Mouse (Mus musculus): ENCODE measurements at regions not wholly inside any gene's neighbourhood (a gene's known extent, or its start where the extent isn't known, plus 50 kb on each side); places are given as distances from the start of the nearest gene placed in this dataset.
"Not testable (repeated sequence)": the region's sequence is repeated elsewhere in the genome, so short reads cannot be mapped to it uniquely, and the experiment has no call there.

- WGBS: 71% methylated on average over 7 of the region's 7 CpGs
- TF ChIP-seq CTCF (IDR thresholded peaks at IDR 0.05; ENCODE audit: low read depth): no peak
- no peak for ATAC-seq (ENCODE audit: insufficient read depth)
- H3K9ac ChIP-seq: no peak overlapping the region
- H3K27me3 ChIP-seq (ENCODE audit: insufficient read depth, low read length): no peaks in the 10 kb centered on the region
- no peaks in the 10 kb centered on the region for H3K36me3 ChIP-seq (ENCODE audit: insufficient read depth)
- no peak overlapping the region for H3K4me2 ChIP-seq
- no peaks in the 10 kb centered on the region for H3K9me3 ChIP-seq (ENCODE audit: low read depth, low read length)
- no peak overlapping the region for H3K27ac ChIP-seq (ENCODE audit: low read depth)
- peaks cover 13% of the 10 kb centered on the region for H3K4me1 ChIP-seq (ENCODE audit: insufficient read depth)
- H3K4me3 ChIP-seq (ENCODE audit: low read depth, low read length): no peak overlapping the region
- no peak for DNase-seq
These were observed 262.7 kb downstream of the Prex1 start for GRCm38 (mm10) chr2:166450964-166451363.

DNA sequence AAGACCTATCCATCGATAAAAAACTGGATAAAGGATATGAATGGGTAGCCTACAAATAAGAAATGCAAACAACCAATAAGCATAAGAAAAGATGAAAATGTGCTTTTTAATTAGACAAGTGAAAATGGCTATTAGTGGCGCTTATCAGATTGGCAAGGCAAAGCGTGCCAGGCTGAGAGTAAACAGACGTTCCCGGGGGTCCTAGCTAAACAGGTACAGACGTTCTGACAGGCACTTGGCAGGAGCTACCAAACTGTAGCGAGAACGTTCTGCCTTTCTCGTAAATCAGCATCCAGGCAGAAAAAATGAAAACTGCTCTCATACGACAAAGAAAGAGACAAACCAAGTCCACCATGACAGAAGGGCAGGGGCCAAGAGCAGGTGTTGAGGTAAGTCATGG is 263.3 kb downstream of the Prex1 start:
- no peak for DNase-seq
- no peak overlapping the region for H3K9ac ChIP-seq

GRCm38 (mm10) chr2:166448724-166449123 is 264.9 kb downstream of the Prex1 start:
- Histone ChIP-seq H3K4me3 (ENCODE audit: low read depth, low read length) (no peak overlapping the region), H3K36me3 (ENCODE audit: insufficient read depth) (no peaks in the 10 kb centered on the region), H3K4me1 (ENCODE audit: insufficient read depth) (peaks cover 13% of the 10 kb centered on the region), H3K27ac (ENCODE audit: low read depth) (no peak overlapping the region), H3K4me2 (no peak overlapping the region), H3K27me3 (ENCODE audit: insufficient read depth, low read length) (no peaks in the 10 kb centered on the region), H3K9me3 (ENCODE audit: low read depth, low read length) (no peaks in the 10 kb centered on the region), H3K9ac (no peak overlapping the region)
- DNase-seq: no peak
- WGBS: 38% methylated on average over 13 of the region's 13 CpGs
- no peak for ATAC-seq (ENCODE audit: insufficient read depth)
- TF ChIP-seq CTCF (IDR thresholded peaks at IDR 0.05; ENCODE audit: low read depth): no peak

More for the DNA sequence above, 263.3 kb downstream of the Prex1 start:
- Histone ChIP-seq H3K27me3 (ENCODE audit: insufficient read depth, low read length) (no peaks in the 10 kb centered on the region), H3K4me2 (no peak overlapping the region), H3K27ac (ENCODE audit: low read depth) (no peak overlapping the region), H3K36me3 (ENCODE audit: insufficient read depth) (no peaks in the 10 kb centered on the region), H3K9me3 (ENCODE audit: low read depth, low read length) (no peaks in the 10 kb centered on the region), H3K4me3 (ENCODE audit: low read depth, low read length) (no peak overlapping the region), H3K4me1 (ENCODE audit: insufficient read depth) (peaks cover 13% of the 10 kb centered on the region)
- ATAC-seq (ENCODE audit: insufficient read depth): no peak
- WGBS: 54% methylated on average over 10 of the region's 10 CpGs
- TF ChIP-seq CTCF (IDR thresholded peaks at IDR 0.05; ENCODE audit: low read depth): no peak

- ATAC-seq (ENCODE audit: insufficient read depth) (peak; percentile 39; the same call in 1 of the 2 replicates), DNase-seq (peak; percentile 84)
- peak overlapping the region; percentile 18; the same call in 1 of the 2 replicates for H3K27ac ChIP-seq (ENCODE audit: low read depth)
- H3K27me3 ChIP-seq (ENCODE audit: insufficient read depth, low read length): no peaks in the 10 kb centered on the region
- H3K36me3 ChIP-seq (ENCODE audit: insufficient read depth): no peaks in the 10 kb centered on the region
- no peaks in the 10 kb centered on the region for H3K9me3 ChIP-seq (ENCODE audit: low read depth, low read length)
- peaks cover 13% of the 10 kb centered on the region for H3K4me1 ChIP-seq (ENCODE audit: insufficient read depth)
- no peak overlapping the region for H3K4me2 ChIP-seq
- H3K4me3 ChIP-seq (ENCODE audit: low read depth, low read length): no peak overlapping the region
- no peak for TF ChIP-seq CTCF (IDR thresholded peaks at IDR 0.05; ENCODE audit: low read depth)
- 39% methylated on average over 11 of the region's 11 CpGs for WGBS
- H3K9ac ChIP-seq: no peak overlapping the region
These were observed 265.5 kb downstream of the Prex1 start for GRCm38 (mm10) chr2:166448161-166448560.

- Histone ChIP-seq H3K4me2 (no peak overlapping the region), H3K4me3 (ENCODE audit: low read depth, low read length) (no peak overlapping the region), H3K27me3 (ENCODE audit: insufficient read depth, low read length) (no peaks in the 10 kb centered on the region), H3K36me3 (ENCODE audit: insufficient read depth) (no peaks in the 10 kb centered on the region), H3K4me1 (ENCODE audit: insufficient read depth) (peaks cover 13% of the 10 kb centered on the region), H3K9ac (no peak overlapping the region), H3K27ac (ENCODE audit: low read depth) (no peak overlapping the region; the same call in 1 of the 2 replicates), H3K9me3 (ENCODE audit: low read depth, low read length) (no peaks in the 10 kb centered on the region)
- ATAC-seq (ENCODE audit: insufficient read depth): no peak
- 71% methylated on average over 3 of the region's 3 CpGs for WGBS
- no peak for DNase-seq
- TF ChIP-seq CTCF (IDR thresholded peaks at IDR 0.05; ENCODE audit: low read depth): no peak
These were observed 267.1 kb downstream of the Prex1 start for GRCm38 (mm10) chr2:166446536-166446935.

DNA sequence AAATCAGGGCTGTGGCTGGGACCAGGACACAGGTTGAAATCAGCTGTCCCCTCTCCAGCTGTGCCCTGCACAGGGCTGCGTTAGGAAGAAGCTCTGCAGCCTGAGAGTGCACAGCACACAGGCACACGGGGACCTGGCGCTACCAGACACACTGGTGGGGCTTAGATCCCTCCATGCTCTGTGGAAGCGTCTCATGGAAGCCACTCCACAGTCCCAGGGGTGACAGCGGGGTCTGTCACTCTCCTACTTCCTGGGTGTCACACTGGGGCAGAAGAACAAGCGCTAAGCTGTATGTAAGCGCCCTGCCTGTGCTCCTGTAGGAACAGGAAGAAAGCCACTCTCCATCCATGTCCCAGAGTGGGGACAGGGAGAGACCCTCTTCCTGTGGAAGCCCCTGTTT is 267.8 kb downstream of the Prex1 start:
- DNase-seq; H3K4me3 ChIP-seq (ENCODE audit: low read depth, low read length); H3K4me2 ChIP-seq; H3K27me3 ChIP-seq (ENCODE audit: insufficient read depth, low read length); H3K36me3 ChIP-seq (ENCODE audit: insufficient read depth); H3K27ac ChIP-seq (ENCODE audit: low read depth); H3K9me3 ChIP-seq (ENCODE audit: low read depth, low read length); H3K9ac ChIP-seq: not testable (repeated sequence)
- WGBS: 54% methylated on average over 7 of the region's 7 CpGs
- H3K4me1 ChIP-seq (ENCODE audit: insufficient read depth): peaks cover 13% of the 10 kb centered on the region
- ATAC-seq (ENCODE audit: insufficient read depth): peak; percentile 22; the same call in 1 of the 2 replicates

DNA sequence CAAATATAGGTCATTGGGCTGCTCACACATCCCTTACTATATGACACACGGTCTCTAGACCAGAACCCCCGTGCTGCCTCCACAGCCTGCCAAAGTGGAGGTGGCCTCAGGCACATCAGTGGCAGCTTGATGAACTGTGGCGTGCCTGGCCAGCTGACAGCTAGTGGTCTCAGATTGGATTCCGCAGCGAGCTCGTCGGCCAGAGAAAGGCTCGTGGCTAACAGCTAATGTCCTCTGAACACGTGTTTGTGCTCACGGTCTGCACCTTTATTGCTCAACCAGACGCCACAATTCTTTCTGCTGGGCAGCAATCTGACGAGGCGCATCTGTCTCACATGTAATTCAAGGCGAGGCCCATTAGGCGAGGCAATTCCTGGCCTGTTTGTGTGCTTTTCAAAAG is 270.6 kb downstream of the Prex1 start:
- H3K4me2 ChIP-seq: no peak overlapping the region
- TF ChIP-seq CTCF (IDR thresholded peaks at IDR 0.05; ENCODE audit: low read depth): no peak
- no peak overlapping the region for H3K27ac ChIP-seq (ENCODE audit: low read depth)
- 23% methylated on average over 15 of the region's 15 CpGs for WGBS
- peak; percentile 62 for ATAC-seq (ENCODE audit: insufficient read depth)
- no peaks in the 10 kb centered on the region for H3K36me3 ChIP-seq (ENCODE audit: insufficient read depth)
- H3K9ac ChIP-seq: no peak overlapping the region
- H3K4me1 ChIP-seq (ENCODE audit: insufficient read depth): peaks cover 7% of the 10 kb centered on the region; the same call in 1 of the 2 replicates
- H3K27me3 ChIP-seq (ENCODE audit: insufficient read depth, low read length): no peaks in the 10 kb centered on the region
- H3K9me3 ChIP-seq (ENCODE audit: low read depth, low read length): no peaks in the 10 kb centered on the region
- peak; percentile 81 for DNase-seq
- H3K4me3 ChIP-seq (ENCODE audit: low read depth, low read length): no peak overlapping the region
